Mouse (Mus musculus): ENCODE measurements at regions not wholly inside any gene's neighbourhood (a gene's known extent, or its start where the extent isn't known, plus 50 kb on each side); places are given as distances from the start of the nearest gene placed in this dataset.

DNA sequence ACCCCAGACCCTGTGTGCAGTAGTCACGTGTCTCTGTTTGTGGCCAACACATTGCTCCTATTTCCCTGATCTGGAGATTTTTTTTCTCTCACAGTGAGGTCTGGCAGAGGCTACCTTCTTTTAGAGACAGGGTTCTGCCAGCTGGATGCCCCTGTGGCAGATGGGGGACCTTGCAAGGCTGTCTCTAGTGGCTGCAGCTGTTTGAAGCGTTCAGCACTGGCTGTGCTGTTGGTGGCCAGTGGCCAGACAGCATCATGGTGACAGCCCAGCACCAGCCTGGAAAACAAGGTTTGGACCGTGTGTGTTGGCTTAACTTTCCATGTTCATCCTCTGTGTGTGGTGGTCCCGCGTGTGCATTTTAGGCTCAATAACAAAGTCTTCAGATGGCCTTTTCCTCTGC, 147.8 kb upstream of the Lrfn2 start:
- H3K4me1 ChIP-seq (ENCODE audit: control insufficient read depth, insufficient read depth, low read length): no peaks in the 10 kb centered on the region
- WGBS: 67% methylated on average over 5 of the region's 5 CpGs
- H3K36me3 ChIP-seq (ENCODE audit: control insufficient read depth, insufficient read depth, low read length): no peaks in the 10 kb centered on the region
- no peak overlapping the region for H3K4me3 ChIP-seq (replicated peaks; ENCODE audit: low read length)
- H3K9me3 ChIP-seq (ENCODE audit: control insufficient read depth, low read length): no peaks in the 10 kb centered on the region
- H3K27me3 ChIP-seq (ENCODE audit: control insufficient read depth, insufficient read depth, low read length): no peaks in the 10 kb centered on the region
- no peak for TF ChIP-seq POLR2A (IDR thresholded peaks at IDR 0.05; ENCODE audit: borderline replicate concordance, extremely low read depth, insufficient read depth, insufficient read length)
- no peak overlapping the region for H3K9ac ChIP-seq (ENCODE audit: low read depth, low read length, severe bottlenecking)
- no peak overlapping the region for H3K4me2 ChIP-seq (replicated peaks; ENCODE audit: low read depth, low read length, severe bottlenecking)
- H3K27ac ChIP-seq (replicated peaks; ENCODE audit: low read depth, low read length): no peak overlapping the region
- no peak for ATAC-seq (ENCODE audit: low FRiP score, low read depth)
- DNase-seq (ENCODE audit: low spot score): no peak

DNA sequence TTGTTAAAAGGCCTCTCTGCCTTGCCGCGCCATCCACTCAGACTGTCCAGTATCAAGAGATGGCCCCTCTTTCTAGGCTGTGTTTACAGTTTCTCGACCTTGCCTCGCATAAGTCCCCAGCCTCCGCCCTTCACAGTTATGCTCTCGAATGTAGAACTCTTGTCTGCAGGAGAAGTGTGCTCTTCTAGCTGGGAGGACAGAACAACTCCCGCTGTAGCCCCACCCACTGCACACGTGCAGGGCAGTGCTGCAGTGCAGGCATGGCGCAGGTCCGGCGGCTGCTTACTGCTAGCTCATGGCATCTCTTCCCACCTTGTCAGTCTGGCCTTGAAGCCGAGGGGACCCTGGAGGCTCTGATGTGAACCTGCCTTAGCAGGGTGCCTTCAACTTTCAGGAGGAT, 145.7 kb upstream of the Lrfn2 start:
- H3K27me3 ChIP-seq (ENCODE audit: control insufficient read depth, insufficient read depth, low read length): no peaks in the 10 kb centered on the region
- DNase-seq (ENCODE audit: low spot score) (no peak), ATAC-seq (ENCODE audit: low FRiP score, low read depth) (no peak)
- no peak overlapping the region for H3K27ac ChIP-seq (replicated peaks; ENCODE audit: low read depth, low read length)
- no peak for TF ChIP-seq POLR2A (IDR thresholded peaks at IDR 0.05; ENCODE audit: borderline replicate concordance, extremely low read depth, insufficient read depth, insufficient read length)
- H3K4me2 ChIP-seq (replicated peaks; ENCODE audit: low read depth, low read length, severe bottlenecking): no peak overlapping the region
- H3K36me3 ChIP-seq (ENCODE audit: control insufficient read depth, insufficient read depth, low read length): no peaks in the 10 kb centered on the region
- H3K4me3 ChIP-seq (replicated peaks; ENCODE audit: low read length): no peak overlapping the region
- no peak overlapping the region for H3K9ac ChIP-seq (ENCODE audit: low read depth, low read length, severe bottlenecking)
- H3K4me1 ChIP-seq (ENCODE audit: control insufficient read depth, insufficient read depth, low read length): no peaks in the 10 kb centered on the region
- H3K9me3 ChIP-seq (ENCODE audit: control insufficient read depth, low read length): no peaks in the 10 kb centered on the region
- WGBS: 76% methylated on average over 12 of the region's 12 CpGs

DNA sequence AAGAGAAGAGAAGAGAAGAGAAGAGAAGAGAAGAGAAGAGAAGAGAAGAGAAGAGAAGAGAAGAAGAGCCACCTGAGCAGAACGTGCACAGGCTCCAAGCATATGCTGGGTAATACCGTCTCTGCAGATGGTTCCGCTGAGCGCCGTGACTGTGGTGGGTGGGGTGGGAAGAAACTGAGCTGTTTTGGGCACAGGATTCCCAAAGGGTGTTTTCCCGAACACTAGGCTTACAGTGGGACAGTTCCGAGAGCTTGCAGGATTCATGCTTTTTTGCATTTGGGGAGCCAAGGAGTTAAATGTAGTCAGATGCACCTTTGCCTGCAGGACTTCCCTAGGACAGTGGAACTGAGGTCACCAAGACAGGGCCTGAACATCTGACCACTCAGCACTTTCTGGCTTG, 142.3 kb upstream of the Lrfn2 start:
- no peaks in the 10 kb centered on the region for H3K4me1 ChIP-seq (ENCODE audit: control insufficient read depth, insufficient read depth, low read length)

DNA sequence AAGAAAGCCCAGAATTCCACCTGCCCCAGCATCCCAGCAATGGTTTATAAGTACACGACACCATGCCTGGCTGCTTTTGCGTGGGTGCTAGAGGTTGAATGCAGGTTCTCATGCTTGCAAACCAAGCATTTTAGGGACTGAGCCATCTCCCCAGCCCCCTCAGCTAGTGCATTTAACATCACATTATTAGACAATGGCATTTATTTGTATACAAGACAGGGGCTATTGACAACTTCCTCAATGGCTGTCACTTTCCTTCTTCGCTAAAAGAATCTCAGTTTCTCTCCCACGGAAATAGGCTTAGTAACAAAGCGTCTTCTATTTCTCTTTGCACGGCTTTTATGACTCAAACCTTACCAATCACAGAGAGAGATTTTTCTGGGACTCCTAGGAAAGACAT, 141.7 kb upstream of the Lrfn2 start:
- Histone ChIP-seq H3K27me3 (ENCODE audit: control insufficient read depth, insufficient read depth, low read length) (no peaks in the 10 kb centered on the region), H3K36me3 (ENCODE audit: control insufficient read depth, insufficient read depth, low read length) (no peaks in the 10 kb centered on the region), H3K4me1 (ENCODE audit: control insufficient read depth, insufficient read depth, low read length) (no peaks in the 10 kb centered on the region), H3K4me3 (replicated peaks; ENCODE audit: low read length) (no peak overlapping the region), H3K9me3 (ENCODE audit: control insufficient read depth, low read length) (no peaks in the 10 kb centered on the region), H3K27ac (replicated peaks; ENCODE audit: low read depth, low read length) (no peak overlapping the region), H3K9ac (ENCODE audit: low read depth, low read length, severe bottlenecking) (no peak overlapping the region), H3K4me2 (replicated peaks; ENCODE audit: low read depth, low read length, severe bottlenecking) (no peak overlapping the region)
- 82% methylated on average over 6 of the region's 6 CpGs for WGBS
- no peak for TF ChIP-seq POLR2A (IDR thresholded peaks at IDR 0.05; ENCODE audit: borderline replicate concordance, extremely low read depth, insufficient read depth, insufficient read length)
- ATAC-seq (ENCODE audit: low FRiP score, low read depth) (no peak), DNase-seq (ENCODE audit: low spot score) (no peak)

More for the DNA sequence above, 142.3 kb upstream of the Lrfn2 start:
- H3K27me3 ChIP-seq (ENCODE audit: control insufficient read depth, insufficient read depth, low read length): no peaks in the 10 kb centered on the region
- no peak overlapping the region for H3K27ac ChIP-seq (replicated peaks; ENCODE audit: low read depth, low read length)
- no peak overlapping the region for H3K4me2 ChIP-seq (replicated peaks; ENCODE audit: low read depth, low read length, severe bottlenecking)
- H3K36me3 ChIP-seq (ENCODE audit: control insufficient read depth, insufficient read depth, low read length): no peaks in the 10 kb centered on the region
- ATAC-seq (ENCODE audit: low FRiP score, low read depth) (no peak), DNase-seq (ENCODE audit: low spot score) (no peak)
- WGBS: 93% methylated on average over 7 of the region's 7 CpGs
- no peak overlapping the region for H3K9ac ChIP-seq (ENCODE audit: low read depth, low read length, severe bottlenecking)
- H3K9me3 ChIP-seq (ENCODE audit: control insufficient read depth, low read length): no peaks in the 10 kb centered on the region
- no peak overlapping the region for H3K4me3 ChIP-seq (replicated peaks; ENCODE audit: low read length)
- no peak for TF ChIP-seq POLR2A (IDR thresholded peaks at IDR 0.05; ENCODE audit: borderline replicate concordance, extremely low read depth, insufficient read depth, insufficient read length)

DNA sequence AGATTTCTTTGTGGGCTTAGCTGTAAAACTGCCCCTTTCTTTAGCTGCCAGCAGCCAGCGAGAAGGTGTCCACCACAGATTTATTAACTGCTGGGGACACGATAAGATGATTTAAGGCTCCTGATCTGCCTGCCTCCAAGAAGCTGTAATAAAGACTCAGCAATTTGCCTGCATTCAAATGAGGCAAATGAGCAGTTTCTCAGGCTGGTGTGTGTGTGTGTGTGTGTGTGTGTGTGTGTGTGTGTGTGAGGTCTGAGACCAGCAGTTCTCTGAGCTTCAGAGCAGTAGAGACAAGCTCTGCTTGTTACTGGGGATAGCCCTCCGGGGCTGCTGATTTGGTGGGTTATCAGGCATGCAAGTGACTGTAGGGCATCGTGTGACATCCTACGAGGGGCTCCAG, 139.2 kb upstream of the Lrfn2 start:
- 57% methylated on average over 5 of the region's 5 CpGs for WGBS
- Histone ChIP-seq H3K4me1 (ENCODE audit: control insufficient read depth, insufficient read depth, low read length) (no peaks in the 10 kb centered on the region), H3K27ac (replicated peaks; ENCODE audit: low read depth, low read length) (no peak overlapping the region), H3K9ac (ENCODE audit: low read depth, low read length, severe bottlenecking) (no peak overlapping the region), H3K27me3 (ENCODE audit: control insufficient read depth, insufficient read depth, low read length) (no peaks in the 10 kb centered on the region), H3K36me3 (ENCODE audit: control insufficient read depth, insufficient read depth, low read length) (no peaks in the 10 kb centered on the region), H3K4me3 (replicated peaks; ENCODE audit: low read length) (no peak overlapping the region), H3K9me3 (ENCODE audit: control insufficient read depth, low read length) (no peaks in the 10 kb centered on the region), H3K4me2 (replicated peaks; ENCODE audit: low read depth, low read length, severe bottlenecking) (no peak overlapping the region)
- no peak for ATAC-seq (ENCODE audit: low FRiP score, low read depth)
- DNase-seq (ENCODE audit: low spot score): no peak
- TF ChIP-seq POLR2A (IDR thresholded peaks at IDR 0.05; ENCODE audit: borderline replicate concordance, extremely low read depth, insufficient read depth, insufficient read length): no peak

DNA sequence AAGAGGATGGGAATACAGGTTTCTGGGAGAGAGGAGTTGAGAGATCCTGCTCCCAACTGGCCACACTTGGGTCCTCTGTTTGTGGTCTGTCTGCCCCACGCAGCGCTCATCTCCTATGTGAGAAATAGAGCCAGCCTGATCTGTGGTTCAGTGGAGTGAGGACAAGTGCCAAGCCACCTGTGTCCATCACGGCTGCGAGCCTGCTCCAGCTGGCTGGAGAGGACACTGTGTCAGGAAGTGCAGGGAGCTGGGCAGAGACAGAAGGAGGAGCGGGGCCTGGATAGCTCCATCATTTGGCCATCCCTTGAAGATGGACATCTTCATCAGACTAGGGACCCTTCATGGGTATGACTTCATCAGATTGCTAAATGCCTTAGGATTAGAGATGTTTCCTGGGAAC, 136.4 kb upstream of the Lrfn2 start:
- WGBS: 83% methylated on average over 5 of the region's 5 CpGs
- no peaks in the 10 kb centered on the region for H3K9me3 ChIP-seq (ENCODE audit: control insufficient read depth, low read length)
- no peak overlapping the region for H3K4me3 ChIP-seq (replicated peaks; ENCODE audit: low read length)
- TF ChIP-seq POLR2A (IDR thresholded peaks at IDR 0.05; ENCODE audit: borderline replicate concordance, extremely low read depth, insufficient read depth, insufficient read length): no peak
- no peaks in the 10 kb centered on the region for H3K36me3 ChIP-seq (ENCODE audit: control insufficient read depth, insufficient read depth, low read length)
- H3K27ac ChIP-seq (replicated peaks; ENCODE audit: low read depth, low read length): no peak overlapping the region
- H3K4me1 ChIP-seq (ENCODE audit: control insufficient read depth, insufficient read depth, low read length): no peaks in the 10 kb centered on the region
- no peak overlapping the region for H3K9ac ChIP-seq (ENCODE audit: low read depth, low read length, severe bottlenecking)
- no peak for DNase-seq (ENCODE audit: low spot score)
- no peak for ATAC-seq (ENCODE audit: low FRiP score, low read depth)
- no peak overlapping the region for H3K4me2 ChIP-seq (replicated peaks; ENCODE audit: low read depth, low read length, severe bottlenecking)
- no peaks in the 10 kb centered on the region for H3K27me3 ChIP-seq (ENCODE audit: control insufficient read depth, insufficient read depth, low read length)
